Mouse (Mus musculus) midbrain, postnatal 0 days (tissue): ENCODE data around the gene Phf12. TPM values are rescaled to one million over a fixed set of nuclear protein-coding genes. Genes with fewer than 3 reads are reported as not detected.
A peak's percentile ranks its signal among the peaks of the same experiment; 100 is the strongest.

Source experiments
- ATAC-seq: fragments of 200-750 bp; cut with Nextera tagmentation; 2 replicates; pipeline ENCODE4 v1.8.0; 2017; ENCODE audit warnings: moderate number of reproducible peaks, mild to moderate bottlenecking, moderate TSS enrichment, moderate library complexity; ENCODE audit not compliant: low FRiP score
- DNase-seq: peaks from one replicate; pipeline ENCODE4 v3.0.0-alpha.2; 2015; ENCODE audit warnings: low spot score
- H3K27ac ChIP-seq: fragments of 300-500 bp; sonication (generic); 2 replicates; pipeline ENCODE4 v1.5.1; 2014; ENCODE audit warnings: low read depth, mild to moderate bottlenecking, low read length, mixed read lengths
- H3K27me3 ChIP-seq: fragments of 300-500 bp; sonication (generic); 2 replicates; pipeline ENCODE4 v1.6.1; 2014; ENCODE audit warnings: low read length, control low read depth, mixed read lengths; ENCODE audit not compliant: insufficient read depth
- H3K36me3 ChIP-seq: fragments of 300-500 bp; sonication (generic); 2 replicates; pipeline ENCODE4 v1.6.1; 2014; ENCODE audit warnings: low read length, control low read depth, mixed read lengths; ENCODE audit not compliant: insufficient read depth
- H3K4me1 ChIP-seq: fragments of 300-500 bp; sonication (generic); 2 replicates; pipeline ENCODE4 v1.6.1; 2014; ENCODE audit warnings: mild to moderate bottlenecking, control low read depth, antibody characterized with exemption, low read length, mixed read lengths; ENCODE audit not compliant: insufficient read depth
- H3K4me2 ChIP-seq: fragments of 300-500 bp; sonication (generic); 2 replicates; pipeline ENCODE4 v1.6.1; 2014; ENCODE audit warnings: low read depth, mild to moderate bottlenecking, low read length, mixed read lengths; ENCODE audit not compliant: poor library complexity, severe bottlenecking
- H3K4me3 ChIP-seq: fragments of 300-500 bp; sonication (generic); 2 replicates; pipeline ENCODE4 v1.5.1; 2014; ENCODE audit warnings: low read depth, mild to moderate bottlenecking, low read length, moderate library complexity
- H3K9ac ChIP-seq: fragments of 300-500 bp; sonication (generic); replicated peaks from 2 replicates; pipeline ENCODE4 v1.6.1; 2014; ENCODE audit warnings: mild to moderate bottlenecking, low read length, moderate library complexity, mixed read lengths; ENCODE audit not compliant: poor library complexity, severe bottlenecking
- H3K9me3 ChIP-seq: fragments of 300-500 bp; sonication (generic); 2 replicates; pipeline ENCODE4 v1.6.1; 2016; ENCODE audit warnings: low read length, control low read depth
- CTCF ChIP-seq: IDR thresholded peaks from 2 replicates; pipeline ENCODE4 v1.5.1; 2016; ENCODE audit warnings: antibody characterized with exemption, mild to moderate bottlenecking
- WGBS: fragments of 180-500 bp; shearing (Covaris S2); extraction: QIAGEN DNeasy Blood & Tissue Kit; methylation state at CpG from one replicate; pipeline ENCODE4 v1.1.7; 2014; 5-methylcytosine and 5-hydroxymethylcytosine counted together
- polyA plus RNA-seq: library from polyadenylated mRNA; unstranded; fragments of >200 nt; fragmentation: Nextera tagmentation; extraction: Ambion mirVana; gene quantifications from 2 replicates; pipeline ENCODE4 v1.2.1, GENCODE M21; 2015
- total RNA-seq: library from RNA; depleted of rRNA; stranded (reverse); fragments of >200 nt; gene quantifications from 2 replicates; pipeline ENCODE4 v1.2.3, GENCODE M21; 2014

Phf12 gene
- total and polyA plus RNA-seq, 2 experiments from 2014 or later, result 9.9 to 53.9 TPM

- no peak for TF ChIP-seq CTCF
- H3K9ac ChIP-seq, result no peak overlapping the region
- ATAC-seq (no peak), DNase-seq (no peak)
- H3K4me2 ChIP-seq, result no peak overlapping the region
- H3K27me3 ChIP-seq, result no peaks in the 10 kb centered on the region
- H3K9me3 ChIP-seq, result no peaks in the 10 kb centered on the region
- 82% methylated on average over 2 of the region's 2 CpGs for WGBS
- peaks cover 32% of the 10 kb centered on the region for H3K36me3 ChIP-seq
- H3K4me1 ChIP-seq, result peaks cover 9% of the 10 kb centered on the region; the same call in 1 of the 2 replicates
- H3K4me3 ChIP-seq, result no peak overlapping the region
- H3K27ac ChIP-seq, result no peak overlapping the region
Measured at GRCm38 (mm10) chr11:78030600-78030999, 48.0 kb downstream of the Phf12 start.

GRCm38 (mm10) chr11:78031389-78031788 is 48.8 kb downstream of the Phf12 start:
- no peaks in the 10 kb centered on the region for H3K9me3 ChIP-seq
- no peak for ATAC-seq
- no peak for TF ChIP-seq CTCF
- H3K4me1 ChIP-seq, result peaks cover 9% of the 10 kb centered on the region; the same call in 1 of the 2 replicates
- H3K9ac ChIP-seq, result no peak overlapping the region
- H3K36me3 ChIP-seq, result peaks cover 31% of the 10 kb centered on the region
- H3K27ac ChIP-seq, result peak overlapping the region; percentile 95; the same call in 1 of the 2 replicates
- WGBS, result 47% methylated on average over 6 of the region's 6 CpGs
- H3K4me2 ChIP-seq, result peak overlapping the region; percentile 67
- no peaks in the 10 kb centered on the region for H3K27me3 ChIP-seq
- H3K4me3 ChIP-seq, result peak overlapping the region; percentile 82
- no peak for DNase-seq

GRCm38 (mm10) chr11:78031947-78032808 is 49.6 kb downstream of the Phf12 start, which contains the start of gene Dhrs13:
TSS of gene Dhrs13 (plus strand) at chr11:78032280.
- H3K27me3 ChIP-seq, result no peaks in the 10 kb centered on the region
- TF ChIP-seq CTCF, result peak; percentile 87
- under 1% methylated on average over 84 of the region's 96 CpGs for WGBS
- H3K4me1 ChIP-seq, result peaks cover 9% of the 10 kb centered on the region; the same call in 1 of the 2 replicates
- H3K9ac ChIP-seq, result peak within 1 kb of the TSS; percentile 90
- H3K27ac ChIP-seq, result peak within 1 kb of the TSS; percentile 95
- peak within 1 kb of the TSS; percentile 82 for H3K4me3 ChIP-seq
- ATAC-seq, result peak; percentile 91
- no peaks in the 10 kb centered on the region for H3K9me3 ChIP-seq
- H3K4me2 ChIP-seq, result peak within 1 kb of the TSS; percentile 67
- DNase-seq, result peak; percentile 92
- H3K36me3 ChIP-seq, result peaks cover 25% of the 10 kb centered on the region

DNA sequence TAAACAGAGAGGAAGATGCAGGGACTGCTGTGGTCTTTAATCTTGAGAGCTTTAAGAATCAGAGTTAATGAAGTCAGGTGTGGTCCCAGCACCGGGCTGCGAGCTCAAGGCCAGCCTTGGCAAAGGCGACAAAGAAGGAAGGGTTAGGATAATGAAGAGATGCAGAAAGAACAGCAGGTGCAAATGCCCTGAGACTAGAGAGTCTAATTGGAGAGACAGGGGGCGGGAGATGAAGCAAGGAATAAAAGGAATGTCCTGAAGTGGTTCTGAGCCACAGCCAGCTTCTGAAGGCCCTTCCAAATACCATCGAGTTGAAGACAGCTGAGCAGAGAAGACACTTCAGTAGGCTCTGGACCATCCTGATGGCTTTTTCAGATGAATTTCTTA is 50.2 kb downstream of the Phf12 start:
- DNase-seq (peak; percentile 25), ATAC-seq (no peak)
- peak overlapping the region; percentile 90 for H3K9ac ChIP-seq
- H3K4me3 ChIP-seq, result peak overlapping the region; percentile 82
- H3K36me3 ChIP-seq, result peaks cover 19% of the 10 kb centered on the region
- 3% methylated on average over 5 of the region's 5 CpGs for WGBS
- no peaks in the 10 kb centered on the region for H3K9me3 ChIP-seq
- no peaks in the 10 kb centered on the region for H3K27me3 ChIP-seq
- no peak for TF ChIP-seq CTCF
- H3K27ac ChIP-seq, result peak overlapping the region; percentile 95
- H3K4me2 ChIP-seq, result peak overlapping the region; percentile 67
- H3K4me1 ChIP-seq, result peaks cover 9% of the 10 kb centered on the region; the same call in 1 of the 2 replicates

- no peak overlapping the region for H3K9ac ChIP-seq
- no peak overlapping the region for H3K27ac ChIP-seq
- ATAC-seq, result no peak
Measured at GRCm38 (mm10) chr11:78033931-78034617, 51.5 kb downstream of the Phf12 start.

More at GRCm38 (mm10) chr11:78033931-78034617, 51.5 kb downstream of the Phf12 start:
- Histone ChIP-seq H3K4me3 (no peak overlapping the region), H3K4me2 (no peak overlapping the region), H3K36me3 (peaks cover 10% of the 10 kb centered on the region), H3K27me3 (no peaks in the 10 kb centered on the region), H3K4me1 (peaks cover 9% of the 10 kb centered on the region; the same call in 1 of the 2 replicates), H3K9me3 (no peaks in the 10 kb centered on the region)
- WGBS, result 94% methylated on average over 23 of the region's 23 CpGs
- no peak for DNase-seq
- TF ChIP-seq CTCF, result no peak
